Mouse (Mus musculus) liver, adult 2 months (tissue): ENCODE results near the gene Cdk12.

Source experiments
- CTCF ChIP-seq: fragments of 200-500 bp; IDR thresholded peaks from 2 replicates; pipeline ENCODE4 v1.5.1; 2011; ENCODE audit warnings: low read depth, low read length, control low read depth
- POLR2A ChIP-seq: fragments of 200-500 bp; IDR thresholded peaks from 2 replicates; pipeline ENCODE4 v1.6.1; 2011; ENCODE audit warnings: low read length, control low read depth; ENCODE audit not compliant: insufficient read depth; ENCODE audit errors: extremely low read depth

GRCm38 (mm10) chr11:98317479-98317878 lies 114.6 kb downstream of the Cdk12 start:
- TF ChIP-seq CTCF (no peak), POLR2A (no peak)
